Mouse (Mus musculus) embryo, embryonic 11 days (tissue): Measurements from ENCODE around the gene Dync2h1.
"Not testable (repeated sequence)": the region's sequence is repeated elsewhere in the genome, so short reads cannot be mapped to it uniquely, and the experiment has no call there.

Experiments used
- DNase-seq: peaks from one replicate; pipeline ENCODE4 v3.0.0-alpha.2; 2015

The Dync2h1 gene

DNA sequence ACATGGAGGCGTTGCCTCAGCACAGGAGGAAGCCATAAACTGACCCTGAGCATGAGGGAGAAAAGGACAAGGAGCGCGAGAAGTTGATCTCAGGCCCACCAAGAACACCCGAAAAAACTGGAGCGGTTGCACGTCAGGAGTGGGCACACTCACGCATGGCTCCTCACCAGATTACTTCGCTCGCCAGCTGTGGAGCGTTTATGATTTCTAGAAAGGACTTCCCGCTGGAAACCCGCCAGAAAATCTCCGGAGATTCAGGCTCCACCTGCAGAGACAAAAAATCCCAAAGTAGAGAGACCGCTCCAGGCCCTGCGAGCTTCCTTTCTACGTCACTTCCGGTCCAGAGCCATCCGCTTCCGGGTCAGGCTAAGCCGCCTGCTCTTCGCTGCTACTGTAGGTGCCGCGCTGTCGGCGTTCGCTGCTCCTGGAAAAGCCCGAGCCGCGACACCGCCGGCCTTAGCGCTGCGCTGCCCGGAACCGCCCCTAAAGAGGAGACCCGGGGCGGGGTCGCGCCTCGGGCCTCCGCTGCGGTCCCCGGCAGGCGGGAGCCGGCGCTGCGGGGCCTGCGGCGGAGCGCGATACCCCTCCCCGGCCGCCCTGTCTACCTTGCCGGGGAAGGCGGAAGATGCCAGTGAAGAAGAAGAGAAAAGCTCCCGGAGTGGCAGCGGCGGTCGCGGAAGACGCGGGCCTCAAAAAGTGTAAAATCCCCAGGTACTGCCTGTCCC is at the start of gene Dync2h1, which contains the start of gene Dcun1d5:
TSS of gene Dync2h1 (minus strand) at position 275 of the 725 bp plus-strand sequence.
TSS of gene Dcun1d5 (plus strand) at position 349 of the 725 bp plus-strand sequence.
- DNase-seq = peak; percentile 95

DNA sequence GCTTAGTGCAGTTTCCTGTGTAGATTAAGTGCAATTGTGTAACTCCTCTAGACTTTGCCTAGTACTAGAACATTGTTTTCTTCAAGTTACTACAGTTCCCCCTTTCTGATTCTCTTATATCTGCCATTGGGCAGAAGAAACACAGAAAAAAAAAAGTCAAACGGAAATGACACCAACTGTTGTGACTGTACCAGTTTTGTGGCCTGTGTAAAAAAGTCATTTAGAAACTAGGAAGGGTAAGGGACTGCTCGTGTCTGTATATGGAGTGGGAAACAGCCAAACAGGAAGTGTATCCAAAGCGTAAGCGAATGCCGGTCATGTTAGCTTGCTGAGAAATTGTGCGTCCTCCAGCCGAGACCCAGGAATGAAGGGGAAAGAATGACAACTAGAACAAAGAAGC is 37.2 kb upstream of the Dync2h1 start:
- no peak for DNase-seq

DNA sequence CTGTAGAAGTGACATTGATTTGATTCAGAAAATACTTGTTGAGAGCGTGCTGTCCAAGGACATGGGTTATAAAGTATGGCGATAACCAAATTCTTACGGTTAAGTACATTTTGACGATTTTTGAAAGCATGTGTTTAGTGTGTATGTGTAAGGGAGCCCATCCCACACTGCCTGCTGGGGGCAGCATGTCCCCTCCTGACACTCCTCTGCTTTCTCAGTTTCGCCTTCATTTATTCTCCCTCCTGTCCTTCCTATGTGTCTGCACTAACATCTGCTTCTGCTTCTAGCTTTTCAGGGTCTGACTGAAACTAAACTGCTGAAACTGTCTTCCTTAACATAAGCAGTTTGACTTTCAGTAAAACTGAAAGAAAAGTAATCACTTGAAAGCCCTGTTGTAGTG is 36.8 kb upstream of the Dync2h1 start:
- DNase-seq = no peak

DNA sequence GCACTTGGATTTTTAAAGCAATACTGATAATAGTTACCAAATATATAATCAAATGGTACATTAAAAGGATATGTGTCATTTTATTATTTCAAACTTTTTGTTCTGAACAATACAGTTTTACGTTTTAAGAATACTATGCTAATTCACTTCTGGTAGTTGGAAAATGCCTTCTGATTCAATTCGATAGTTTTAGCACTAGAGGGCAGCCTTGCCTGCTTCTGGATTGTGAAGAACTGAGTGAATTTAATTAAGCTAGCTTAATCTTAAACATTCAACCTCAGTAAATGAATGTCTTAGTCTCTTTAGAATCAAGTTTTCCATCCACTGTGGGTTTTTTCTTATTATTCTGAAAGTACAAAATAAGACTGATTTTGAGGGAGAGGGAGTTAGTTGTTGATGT is 32.0 kb upstream of the Dync2h1 start:
- DNase-seq = peak; percentile 17

DNA sequence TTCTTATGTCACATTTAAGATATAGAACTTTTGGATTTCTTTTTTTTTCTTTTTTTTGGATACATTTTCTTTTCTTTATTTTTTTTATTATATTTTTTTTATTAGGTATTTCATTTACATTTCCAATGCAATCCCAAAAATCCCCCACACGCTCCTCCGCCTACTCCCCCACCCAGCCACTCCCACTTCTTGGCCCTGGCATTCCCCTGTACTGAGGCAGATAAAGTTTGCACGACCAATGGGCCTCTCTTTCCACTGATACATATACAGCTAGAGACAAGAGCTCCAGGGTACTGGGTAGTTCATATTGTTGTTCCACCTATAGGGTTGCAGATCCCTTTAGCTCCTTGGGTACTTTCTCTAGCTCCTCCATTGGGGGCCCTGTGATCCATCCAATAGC is 6.4 kb upstream of the Dync2h1 start:
- not testable (repeated sequence) for DNase-seq

DNA sequence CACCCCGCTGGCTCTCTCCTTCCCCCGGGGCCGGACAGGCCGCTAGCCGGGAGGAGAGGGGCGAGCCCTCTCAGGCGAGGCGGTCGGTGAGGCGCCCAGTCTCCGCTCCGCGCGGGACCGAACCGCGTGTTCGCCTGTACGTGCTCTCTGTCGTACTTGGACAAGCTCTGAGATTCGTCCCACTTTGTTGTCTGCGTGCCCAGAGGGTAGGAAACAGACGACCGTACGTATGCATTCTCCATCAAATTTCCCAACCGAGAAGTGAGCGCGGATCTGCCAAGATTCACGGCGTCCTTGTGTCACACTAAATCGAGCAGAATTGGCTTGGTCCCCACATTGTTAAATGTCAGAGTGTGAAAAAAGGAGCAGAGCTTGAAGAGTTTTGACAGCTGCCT is 648 bp upstream of the Dync2h1 start:
- DNase-seq = peak; percentile 42

DNA sequence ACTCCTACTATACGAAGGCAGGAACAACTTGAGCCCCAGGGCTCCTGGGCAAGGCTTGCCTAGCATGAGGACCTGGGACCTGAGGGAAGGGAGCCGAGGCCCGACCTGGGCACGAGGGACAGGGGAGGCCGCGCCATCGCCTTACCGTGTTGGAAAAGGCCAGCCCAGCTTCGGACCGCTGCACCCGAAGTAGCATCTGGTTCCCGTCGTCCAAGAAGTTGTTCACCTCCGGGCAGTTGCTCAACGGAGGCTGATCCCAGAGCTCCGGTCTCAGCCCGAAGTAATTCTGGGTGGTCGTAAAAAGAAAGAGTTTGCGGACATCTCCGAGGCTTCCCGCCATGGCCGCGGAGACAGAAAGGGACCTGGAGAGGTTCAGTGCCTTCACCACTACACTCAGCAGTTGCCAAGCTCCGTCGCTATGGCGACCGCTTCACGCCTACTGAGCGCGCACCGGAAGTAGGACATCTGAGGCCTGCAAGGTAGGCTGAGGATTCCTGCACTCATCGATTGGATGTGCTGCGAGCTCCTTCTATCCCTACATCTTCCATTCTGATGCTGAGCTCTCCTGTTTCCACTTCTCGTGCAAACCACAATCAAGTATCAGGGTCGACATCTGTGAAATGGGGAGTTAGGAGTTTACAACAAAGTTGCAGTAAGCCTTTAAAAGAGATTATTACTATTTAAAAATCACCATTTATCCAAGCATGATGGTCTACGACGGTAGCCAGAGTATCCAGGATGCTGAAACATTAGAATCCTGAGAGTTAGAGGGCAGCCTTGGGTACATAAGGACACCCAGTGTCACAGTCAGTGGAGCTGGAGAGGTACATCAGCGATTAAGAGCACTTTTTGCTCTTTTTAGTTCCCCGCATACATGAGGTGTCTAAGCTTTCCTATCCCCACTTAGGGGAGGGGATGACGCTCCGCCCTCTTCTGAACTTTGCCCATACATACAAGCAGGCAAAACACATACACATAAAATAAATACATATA is 7.3 kb downstream of the Dync2h1 start:
- DNase-seq = peak; percentile 95

DNA sequence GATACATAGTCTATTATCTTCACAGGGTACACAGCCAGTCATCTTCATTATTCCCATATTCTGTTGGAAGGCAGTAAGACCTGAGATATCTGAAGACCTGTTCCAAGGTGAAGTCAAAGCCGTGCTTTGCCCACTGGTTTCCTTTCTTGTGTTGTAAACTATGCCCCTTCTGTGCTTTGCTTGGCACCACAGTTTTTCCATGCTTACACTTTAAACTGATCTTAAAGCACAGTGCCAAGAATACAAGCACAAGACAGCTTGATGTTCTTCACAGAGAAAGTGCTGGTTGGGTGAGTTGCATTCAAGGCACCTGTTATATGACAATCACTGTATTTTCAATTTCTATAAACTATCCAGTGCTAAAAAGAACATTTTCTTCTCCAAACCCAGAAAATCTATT is 10.5 kb downstream of the Dync2h1 start:
- DNase-seq = no peak

DNA sequence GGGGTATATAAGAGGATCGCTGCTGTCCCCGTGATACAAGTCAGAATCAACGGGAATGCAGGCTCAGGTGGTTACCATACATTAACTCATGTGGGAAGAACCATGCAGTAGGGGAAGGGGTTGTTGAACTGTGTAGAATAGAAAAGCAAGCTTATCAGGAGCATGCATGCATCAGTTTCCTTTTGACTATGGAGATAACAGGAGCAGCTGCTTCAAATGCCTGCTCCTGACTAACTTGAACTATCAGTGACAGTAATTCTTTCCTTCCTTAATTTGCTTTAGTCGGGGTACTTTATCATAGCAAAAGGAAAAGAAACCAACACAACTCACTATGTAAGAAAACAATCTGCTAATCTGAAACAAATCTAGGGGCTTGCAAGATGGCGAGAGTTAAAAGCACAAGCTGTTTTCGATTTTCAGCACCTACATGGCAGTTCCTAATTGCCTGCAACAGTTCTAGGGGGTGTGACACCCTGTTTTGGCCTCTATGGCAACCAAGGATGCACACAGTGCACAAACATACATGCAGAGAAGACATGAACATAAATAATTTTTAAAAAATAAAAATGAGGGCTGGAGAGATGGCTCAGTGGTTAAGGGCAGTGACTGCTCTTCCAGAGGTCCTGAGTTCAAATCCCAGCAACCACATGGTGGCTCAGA is 16.8 kb downstream of the Dync2h1 start:
- DNase-seq = no peak

DNA sequence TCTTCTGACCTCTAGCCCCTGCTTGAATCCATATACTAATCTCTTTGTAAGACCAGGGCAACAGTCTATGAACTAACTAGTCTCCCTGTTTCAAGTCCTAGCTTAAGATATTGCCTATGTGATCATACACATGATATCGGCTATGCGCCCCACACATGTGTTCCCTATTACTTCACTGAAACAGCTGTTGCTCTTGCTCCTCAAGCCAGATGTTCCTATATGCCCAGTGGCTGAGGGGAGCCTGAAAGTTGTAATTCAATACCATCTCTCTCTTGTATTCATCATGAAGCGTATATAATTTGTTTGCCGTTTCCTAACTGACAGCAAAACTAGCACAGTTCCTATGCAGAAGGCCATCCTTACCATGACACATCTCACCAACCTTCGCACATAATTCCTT is 23.6 kb downstream of the Dync2h1 start:
- peak; percentile 16 for DNase-seq

DNA sequence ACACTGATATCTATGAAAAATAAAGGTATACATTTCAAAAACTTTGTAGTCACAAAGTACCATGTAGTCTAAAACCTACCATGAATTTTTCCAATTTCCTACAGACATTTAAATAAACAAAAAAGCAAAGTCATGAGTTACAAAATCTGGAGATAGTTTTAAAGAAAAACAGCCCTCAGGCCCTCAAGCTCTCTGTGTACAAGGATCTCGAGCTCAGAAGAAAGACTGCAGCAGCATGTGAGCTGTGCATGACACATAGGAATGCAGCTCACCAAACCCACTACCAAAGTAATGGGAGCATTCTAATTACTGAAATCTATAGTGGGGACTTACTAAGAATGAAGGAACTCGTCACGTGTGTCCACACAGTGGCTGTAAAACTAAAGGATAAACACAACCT is 24.5 kb downstream of the Dync2h1 start:
- DNase-seq = no peak

DNA sequence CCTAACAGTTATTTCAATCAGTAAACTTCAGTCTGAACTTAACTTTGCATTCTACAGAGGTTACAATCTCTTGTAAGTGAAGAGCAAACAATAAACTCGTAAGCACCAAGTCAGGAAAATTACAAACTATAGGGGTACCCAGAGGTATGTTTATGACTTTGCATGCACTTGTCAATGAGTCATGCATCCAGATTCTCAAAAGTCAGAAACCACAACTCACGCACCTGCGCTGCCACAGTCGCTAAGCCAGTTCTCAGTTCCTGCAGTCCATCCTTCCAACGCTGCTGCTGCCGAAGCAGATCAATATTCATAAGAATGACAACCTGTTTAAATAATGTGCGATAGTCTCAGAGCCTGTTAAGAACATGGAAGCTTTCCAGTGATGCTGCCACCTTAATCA is 25.6 kb downstream of the Dync2h1 start:
- DNase-seq = no peak

DNA sequence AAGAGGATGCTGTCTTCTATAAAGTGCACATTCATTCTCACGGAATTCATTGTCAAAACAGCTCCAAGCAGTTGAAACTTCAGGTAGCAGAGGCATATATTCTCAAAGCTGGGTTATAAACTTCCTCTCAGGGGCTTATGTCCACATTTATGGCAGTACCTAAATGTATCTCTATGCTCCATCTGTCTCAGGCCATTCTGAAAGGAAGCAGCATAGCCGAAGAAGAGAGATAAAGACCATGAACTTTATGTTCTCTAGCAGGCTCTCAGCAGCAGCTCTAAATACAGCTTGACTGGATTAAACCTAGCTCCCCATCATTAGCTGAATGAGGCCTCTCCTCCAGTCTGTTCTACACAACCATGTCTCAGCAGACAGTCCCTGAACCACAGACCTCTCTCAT is 29.9 kb downstream of the Dync2h1 start:
- no peak for DNase-seq

DNA sequence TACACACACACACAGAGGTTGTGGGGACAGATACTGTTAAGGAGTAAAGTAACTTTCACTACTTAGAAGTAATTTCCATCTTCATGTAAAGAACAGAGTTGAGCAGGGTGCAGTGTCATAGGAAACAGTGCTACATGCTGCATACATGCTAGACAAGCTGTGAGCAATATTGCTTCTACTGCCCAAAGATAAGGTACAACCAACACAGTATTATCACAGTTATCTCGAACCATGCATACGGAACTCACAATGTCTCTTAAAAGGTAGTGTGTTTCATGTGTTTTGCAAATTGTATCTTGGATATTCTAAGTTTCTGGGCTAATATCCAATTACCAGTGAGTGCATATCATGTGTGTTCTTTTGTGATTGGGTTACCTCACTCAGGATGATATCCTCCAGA is 61.4 kb downstream of the Dync2h1 start:
- no peak for DNase-seq

DNA sequence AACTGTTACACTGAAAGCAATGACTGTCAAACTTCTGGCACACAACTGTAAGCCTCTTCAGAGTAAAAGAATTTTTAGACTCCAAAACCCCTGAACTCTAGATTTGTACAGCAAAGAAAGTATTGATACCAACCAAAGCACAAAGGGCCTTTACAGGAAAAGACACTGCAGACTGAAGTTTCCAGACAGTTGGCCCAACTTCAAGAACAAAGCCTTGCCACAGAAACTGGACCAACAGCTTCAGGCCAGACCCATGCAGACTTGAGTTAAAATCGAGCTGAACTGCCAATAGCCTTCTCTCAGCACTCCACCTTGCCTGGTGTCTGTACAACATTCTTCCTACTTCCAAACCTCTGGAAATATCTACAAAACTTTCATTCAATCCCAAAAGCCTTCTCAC is 74.1 kb downstream of the Dync2h1 start:
- no peak for DNase-seq

DNA sequence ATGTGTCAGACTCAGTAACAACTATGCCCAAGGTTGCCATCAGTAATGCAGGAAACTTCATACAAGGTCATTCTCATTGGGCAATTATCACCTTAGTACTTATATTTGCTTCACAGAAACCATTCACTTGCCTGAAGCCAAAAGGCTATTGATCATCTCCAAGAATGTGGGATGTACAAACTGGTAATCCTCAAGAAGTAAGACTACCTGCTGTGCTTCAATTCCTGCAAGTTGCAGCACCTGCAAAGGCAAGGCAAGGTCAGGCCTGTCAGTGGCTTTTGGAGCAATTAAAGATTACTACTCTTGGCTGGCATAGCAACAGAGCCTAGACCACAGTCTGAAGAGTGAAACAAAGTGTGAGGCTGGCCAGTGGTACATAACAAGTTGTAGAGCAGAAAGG is 82.9 kb downstream of the Dync2h1 start:
- DNase-seq = no peak

DNA sequence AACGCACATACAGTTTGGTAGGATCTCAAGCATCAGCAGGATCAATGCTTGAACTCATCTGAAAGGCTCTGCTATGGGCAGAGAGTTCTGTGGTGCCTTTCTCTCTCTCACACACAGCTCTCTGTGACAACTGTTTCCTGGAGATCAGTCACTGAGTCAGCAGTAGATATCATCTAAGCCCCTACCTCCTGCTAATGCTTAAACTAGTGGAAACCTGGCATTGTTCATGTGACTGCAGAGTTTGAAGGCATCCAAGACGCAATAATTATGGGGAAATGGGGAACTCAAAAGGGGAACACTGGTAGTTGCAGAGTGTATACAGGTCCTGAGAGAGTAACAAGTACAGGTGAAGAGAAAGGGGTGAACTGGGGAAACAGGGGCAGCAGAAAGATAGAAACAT is 109.6 kb downstream of the Dync2h1 start:
- DNase-seq = no peak

DNA sequence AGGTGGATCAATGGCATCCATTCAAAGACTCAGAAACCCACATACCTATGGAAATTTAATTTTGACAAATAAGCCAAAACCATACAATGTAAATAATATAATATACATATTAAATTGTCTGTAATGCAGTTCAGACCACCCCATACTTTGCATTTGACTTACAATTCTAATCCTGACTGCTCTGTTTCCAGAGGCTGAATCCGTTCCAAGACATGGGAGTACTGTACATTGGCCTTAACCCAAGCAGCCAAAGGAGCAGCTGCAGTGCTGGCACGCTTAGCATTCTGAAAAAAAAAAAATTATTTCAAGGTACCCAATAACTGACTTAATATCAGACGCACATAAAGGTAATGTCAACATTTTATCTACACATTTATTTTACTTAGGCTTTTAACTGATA is 113.4 kb downstream of the Dync2h1 start:
- no peak for DNase-seq

DNA sequence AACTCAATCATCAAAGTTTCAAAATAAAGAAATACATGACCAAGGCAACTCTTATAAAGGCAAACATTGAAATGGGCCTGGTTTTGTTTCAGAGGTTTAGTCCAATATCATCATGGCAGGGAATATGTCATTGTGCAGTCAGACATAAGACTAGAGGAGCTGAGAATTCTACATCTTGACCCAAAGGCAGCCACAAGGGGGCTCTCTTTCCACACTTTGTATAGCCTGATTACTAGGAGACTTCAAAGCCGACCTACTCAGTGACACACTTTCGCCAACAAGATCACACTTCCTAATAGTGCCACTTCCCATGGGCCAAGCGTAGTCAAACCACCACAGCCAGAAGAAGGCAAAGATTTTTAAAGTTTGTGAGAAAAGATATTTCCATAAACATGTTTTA is 133.7 kb downstream of the Dync2h1 start:
- DNase-seq = peak; percentile 52

DNA sequence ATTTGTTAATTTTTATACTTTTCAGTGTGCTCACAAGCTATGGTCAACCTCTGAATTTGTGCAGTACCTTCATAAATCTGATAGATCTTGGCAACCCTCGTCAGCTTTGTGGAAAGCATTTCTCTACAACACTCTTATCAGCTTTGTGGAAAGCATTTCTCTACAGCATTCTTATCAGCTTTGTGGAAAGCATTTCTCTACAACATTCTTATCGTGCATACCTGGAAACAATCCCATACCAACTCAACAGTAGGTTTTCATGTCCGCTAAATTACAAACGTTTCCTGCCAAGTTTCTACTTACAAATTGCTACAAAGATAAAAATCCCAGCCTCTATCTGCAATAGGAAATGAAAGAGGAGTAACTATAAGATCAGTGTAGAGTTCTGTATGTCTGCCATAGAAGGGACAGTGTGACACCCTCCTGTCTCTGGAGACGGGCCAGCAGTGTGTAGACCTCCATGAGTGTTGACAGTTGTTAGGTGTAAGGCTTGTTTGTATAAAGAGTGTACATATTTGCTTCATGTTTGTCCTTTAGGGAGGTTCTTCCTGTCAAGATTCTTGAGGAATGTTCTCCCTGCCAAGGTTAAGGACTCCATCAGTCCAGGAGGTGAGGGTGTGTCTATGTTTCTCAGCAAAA is 141.5 kb downstream of the Dync2h1 start:
- no peak for DNase-seq

DNA sequence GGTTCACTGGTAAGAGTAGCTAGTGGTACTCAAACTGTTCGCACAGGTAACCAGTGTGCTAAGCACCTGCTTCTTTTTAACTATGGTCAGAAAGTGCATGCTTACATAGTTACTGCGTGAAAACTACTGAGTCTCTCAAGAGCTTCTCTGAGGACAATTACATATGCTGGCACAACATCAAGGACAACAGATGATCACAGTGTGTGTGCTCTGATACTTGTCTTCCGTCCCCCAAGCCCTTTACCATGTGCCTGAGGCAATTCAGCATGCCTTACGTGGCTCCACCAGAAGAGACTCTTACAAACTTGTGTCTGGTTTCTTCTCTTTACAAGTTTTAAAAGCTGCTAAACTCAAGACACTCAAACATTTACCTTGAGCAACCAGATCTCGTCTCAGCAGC is 143.0 kb downstream of the Dync2h1 start:
- no peak for DNase-seq

DNA sequence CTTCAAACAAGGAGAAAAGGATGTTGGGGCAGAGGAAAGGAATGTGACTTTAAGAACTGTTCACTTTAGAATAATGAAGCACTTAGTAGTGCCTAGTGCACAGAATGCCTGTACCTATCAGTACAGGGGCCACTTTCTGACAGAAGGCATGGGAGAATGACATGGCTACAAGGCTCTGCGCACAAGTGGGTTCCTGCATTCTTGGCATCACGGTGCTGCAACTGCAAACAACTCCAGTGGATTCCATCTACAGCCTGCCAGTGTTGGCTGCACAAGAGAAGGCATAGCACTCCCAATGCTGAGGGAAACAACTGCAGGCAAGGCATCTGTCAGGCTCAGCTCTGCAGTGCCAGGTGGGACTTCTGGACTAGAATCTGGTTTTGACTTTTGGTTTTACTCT is 151.7 kb downstream of the Dync2h1 start:
- no peak for DNase-seq

DNA sequence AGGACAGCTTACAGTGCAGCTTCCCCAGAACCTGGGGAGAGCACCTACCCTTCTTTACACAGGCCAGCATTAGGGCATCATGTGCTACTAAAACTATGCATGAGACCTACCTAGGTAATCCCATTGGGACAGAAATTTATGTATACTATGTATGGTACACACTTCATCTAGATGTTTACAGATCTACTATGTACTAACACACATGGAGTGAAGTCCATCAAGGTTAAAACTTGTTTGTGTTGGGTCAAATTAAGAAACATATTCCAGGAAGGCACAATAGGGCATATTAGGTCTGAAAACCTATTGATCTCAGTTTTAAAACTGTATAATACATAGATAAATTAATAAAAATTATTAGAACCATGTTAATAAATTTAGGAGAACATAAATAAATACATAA is 168.6 kb downstream of the Dync2h1 start:
- DNase-seq = no peak
